Mouse (Mus musculus) spleen, adult 12 weeks (tissue): ENCODE results near the gene Scin.

Experiments used
- DNase-seq: peaks from one replicate; pipeline ENCODE4 v3.0.0; 2022; ENCODE audit warnings: low spot score

The Scin gene

GRCm38 (mm10) chr12:40027444-40027843, 106.6 kb downstream of the Scin start:
- DNase-seq, result no peak

GRCm38 (mm10) chr12:40023918-40024317, 110.1 kb downstream of the Scin start:
- no peak for DNase-seq

- no peak for DNase-seq
These were observed 110.9 kb downstream of the Scin start for GRCm38 (mm10) chr12:40023014-40023642.

- DNase-seq, result no peak
These were observed 111.7 kb downstream of the Scin start for GRCm38 (mm10) chr12:40022344-40022743.

GRCm38 (mm10) chr12:40017955-40018505, 116.0 kb downstream of the Scin start:
- no peak for DNase-seq

GRCm38 (mm10) chr12:40016648-40017460, 117.2 kb downstream of the Scin start:
- DNase-seq, result no peak

- DNase-seq, result no peak
These were observed 118.0 kb downstream of the Scin start for GRCm38 (mm10) chr12:40016068-40016467.

GRCm38 (mm10) chr12:40009866-40010265, 124.2 kb downstream of the Scin start:
- DNase-seq, result no peak
